Mouse (Mus musculus): ENCODE results near the gene Smim5. TPM values are rescaled to one million over a fixed set of nuclear protein-coding genes. Genes with fewer than 3 reads are reported as not detected.
A peak's percentile ranks its signal among the peaks of the same experiment; 100 is the strongest.

The Smim5 gene
- polyA plus RNA-seq, 1 experiment from 2014 or later, result 20.2 TPM

GRCm38 (mm10) chr11:115945247-115945646 lies 45.5 kb downstream of the Smim5 start:
- ATAC-seq (ENCODE audit: low read depth) (peak; percentile 77), DNase-seq (ENCODE audit: low spot score) (peak; percentile 74)
- 74% methylated on average over 7 of the region's 8 CpGs for WGBS
- Histone ChIP-seq H3K27me3 (replicated peaks; ENCODE audit: control insufficient read depth, insufficient read depth, low read length) (no peaks in the 10 kb centered on the region), H3K4me2 (ENCODE audit: low read depth, low read length) (no peak overlapping the region), H3K4me3 (ENCODE audit: low read depth, low read length) (no peak overlapping the region), H3K4me1 (ENCODE audit: control insufficient read depth, insufficient read depth, low read length) (no peaks in the 10 kb centered on the region), H3K27ac (replicated peaks; ENCODE audit: low read depth, low read length) (peak overlapping the region; percentile 71), H3K36me3 (ENCODE audit: control insufficient read depth, insufficient read depth, low read length) (peaks cover 78% of the 10 kb centered on the region), H3K9me3 (ENCODE audit: control insufficient read depth, low read length) (no peaks in the 10 kb centered on the region), H3K9ac (ENCODE audit: low read depth, low read length) (0 out of 2 replicates have a peak overlapping the region, but pooled peaks have one; percentile 5)

- peak overlapping the region; percentile 65 for H3K27ac ChIP-seq (replicated peaks; ENCODE audit: low read depth, low read length)
- peak; percentile 71 for DNase-seq (ENCODE audit: low spot score)
- 86% methylated on average over 9 of the region's 9 CpGs for WGBS
Measured at GRCm38 (mm10) chr11:115946221-115946828, 46.6 kb downstream of the Smim5 start.

GRCm38 (mm10) chr11:115948316-115948715 lies 48.5 kb downstream of the Smim5 start:
- ATAC-seq (ENCODE audit: low read depth), result no peak
- H3K27ac ChIP-seq (replicated peaks; ENCODE audit: low read depth, low read length), result no peak overlapping the region
- H3K36me3 ChIP-seq (ENCODE audit: control insufficient read depth, insufficient read depth, low read length), result peaks cover 75% of the 10 kb centered on the region
- no peak for DNase-seq (ENCODE audit: low spot score)
- no peak overlapping the region for H3K4me2 ChIP-seq (ENCODE audit: low read depth, low read length)
- WGBS, result 87% methylated on average over 9 of the region's 9 CpGs
- H3K9ac ChIP-seq (ENCODE audit: low read depth, low read length), result no peak overlapping the region
- H3K9me3 ChIP-seq (ENCODE audit: control insufficient read depth, low read length), result no peaks in the 10 kb centered on the region
- no peaks in the 10 kb centered on the region for H3K4me1 ChIP-seq (ENCODE audit: control insufficient read depth, insufficient read depth, low read length)
- H3K4me3 ChIP-seq (ENCODE audit: low read depth, low read length), result no peak overlapping the region
- no peaks in the 10 kb centered on the region for H3K27me3 ChIP-seq (replicated peaks; ENCODE audit: control insufficient read depth, insufficient read depth, low read length)

More at GRCm38 (mm10) chr11:115946221-115946828, 46.6 kb downstream of the Smim5 start:
- no peaks in the 10 kb centered on the region for H3K4me1 ChIP-seq (ENCODE audit: control insufficient read depth, insufficient read depth, low read length)
- 0 out of 2 replicates have a peak, but pooled peaks have one; percentile 9 for ATAC-seq (ENCODE audit: low read depth)
- no peak overlapping the region for H3K4me2 ChIP-seq (ENCODE audit: low read depth, low read length)
- H3K9me3 ChIP-seq (ENCODE audit: control insufficient read depth, low read length), result no peaks in the 10 kb centered on the region
- no peak overlapping the region for H3K9ac ChIP-seq (ENCODE audit: low read depth, low read length)
- H3K4me3 ChIP-seq (ENCODE audit: low read depth, low read length), result no peak overlapping the region
- peaks cover 78% of the 10 kb centered on the region for H3K36me3 ChIP-seq (ENCODE audit: control insufficient read depth, insufficient read depth, low read length)
- no peaks in the 10 kb centered on the region for H3K27me3 ChIP-seq (replicated peaks; ENCODE audit: control insufficient read depth, insufficient read depth, low read length)

GRCm38 (mm10) chr11:115950719-115951118 lies 51.0 kb downstream of the Smim5 start:
- 91% methylated on average over 2 of the region's 2 CpGs for WGBS
- no peaks in the 10 kb centered on the region for H3K27me3 ChIP-seq (replicated peaks; ENCODE audit: control insufficient read depth, insufficient read depth, low read length)
- no peak overlapping the region for H3K9ac ChIP-seq (ENCODE audit: low read depth, low read length)
- H3K4me1 ChIP-seq (ENCODE audit: control insufficient read depth, insufficient read depth, low read length), result no peaks in the 10 kb centered on the region; the same call in 1 of the 2 replicates
- H3K9me3 ChIP-seq (ENCODE audit: control insufficient read depth, low read length), result no peaks in the 10 kb centered on the region
- no peak for ATAC-seq (ENCODE audit: low read depth)
- peaks cover 68% of the 10 kb centered on the region for H3K36me3 ChIP-seq (ENCODE audit: control insufficient read depth, insufficient read depth, low read length)
- no peak overlapping the region for H3K4me3 ChIP-seq (ENCODE audit: low read depth, low read length)
- no peak for DNase-seq (ENCODE audit: low spot score)
- no peak overlapping the region for H3K4me2 ChIP-seq (ENCODE audit: low read depth, low read length)
- no peak overlapping the region; the same call in none of the 2 replicates for H3K27ac ChIP-seq (replicated peaks; ENCODE audit: low read depth, low read length)

- DNase-seq (ENCODE audit: low spot score) (no peak), ATAC-seq (ENCODE audit: low read depth) (no peak)
- Histone ChIP-seq H3K27ac (replicated peaks; ENCODE audit: low read depth, low read length) (peak overlapping the region; percentile 53; the same call in 1 of the 2 replicates), H3K9me3 (ENCODE audit: control insufficient read depth, low read length) (no peaks in the 10 kb centered on the region), H3K27me3 (replicated peaks; ENCODE audit: control insufficient read depth, insufficient read depth, low read length) (no peaks in the 10 kb centered on the region), H3K4me1 (ENCODE audit: control insufficient read depth, insufficient read depth, low read length) (peaks cover 5% of the 10 kb centered on the region; the same call in 1 of the 2 replicates), H3K4me3 (ENCODE audit: low read depth, low read length) (no peak overlapping the region), H3K9ac (ENCODE audit: low read depth, low read length) (no peak overlapping the region), H3K4me2 (ENCODE audit: low read depth, low read length) (no peak overlapping the region), H3K36me3 (ENCODE audit: control insufficient read depth, insufficient read depth, low read length) (peaks cover 60% of the 10 kb centered on the region)
- 83% methylated on average over 5 of the region's 5 CpGs for WGBS
Measured at GRCm38 (mm10) chr11:115954712-115955111, 54.9 kb downstream of the Smim5 start.

GRCm38 (mm10) chr11:115955195-115955858 lies 55.6 kb downstream of the Smim5 start:
- 54% methylated on average over 10 of the region's 10 CpGs for WGBS
- no peak overlapping the region for H3K4me3 ChIP-seq (ENCODE audit: low read depth, low read length)
- DNase-seq (ENCODE audit: low spot score), result peak; percentile 55
- H3K4me1 ChIP-seq (ENCODE audit: control insufficient read depth, insufficient read depth, low read length), result peaks cover 5% of the 10 kb centered on the region; the same call in 1 of the 2 replicates
- peaks cover 66% of the 10 kb centered on the region for H3K36me3 ChIP-seq (ENCODE audit: control insufficient read depth, insufficient read depth, low read length)
- no peak overlapping the region for H3K9ac ChIP-seq (ENCODE audit: low read depth, low read length)
- H3K27ac ChIP-seq (replicated peaks; ENCODE audit: low read depth, low read length), result peak overlapping the region; percentile 2; the same call in 1 of the 2 replicates
- no peaks in the 10 kb centered on the region for H3K27me3 ChIP-seq (replicated peaks; ENCODE audit: control insufficient read depth, insufficient read depth, low read length)
- H3K9me3 ChIP-seq (ENCODE audit: control insufficient read depth, low read length), result no peaks in the 10 kb centered on the region
- H3K4me2 ChIP-seq (ENCODE audit: low read depth, low read length), result no peak overlapping the region
- ATAC-seq (ENCODE audit: low read depth), result 0 out of 2 replicates have a peak, but pooled peaks have one; percentile 39

Other genes with a start within 250 kb of the Smim5 start
- 66.7 TPM in 2 replicates for gene Grb2, start 191.4 kb upstream of the Smim5 start, polyA plus RNA-seq (2014; fragmentation: Nextera tagmentation; extraction: Ambion mirVana)
- gene Tmem94, start 134.5 kb upstream of the Smim5 start, polyA plus RNA-seq (2014; fragmentation: Nextera tagmentation; extraction: Ambion mirVana), result 15.4 and 18.2 TPM in 2 replicates
- 16.2 and 16.8 TPM in 2 replicates for gene Caskin2, start 86.3 kb upstream of the Smim5 start, polyA plus RNA-seq (2014; fragmentation: Nextera tagmentation; extraction: Ambion mirVana)
- 21.2 and 26.8 TPM in 2 replicates for gene Tsen54, start 85.2 kb upstream of the Smim5 start, polyA plus RNA-seq (2014; fragmentation: Nextera tagmentation; extraction: Ambion mirVana)
- 11.9 and 12.1 TPM in 2 replicates for gene Llgl2, start 75.9 kb upstream of the Smim5 start, polyA plus RNA-seq (2014; fragmentation: Nextera tagmentation; extraction: Ambion mirVana)
- gene Myo15b, start 41.6 kb upstream of the Smim5 start, polyA plus RNA-seq (2014; fragmentation: Nextera tagmentation; extraction: Ambion mirVana), result 0.08 and 0.54 TPM in 2 replicates
- 0.71 and 1.4 TPM in 2 replicates for gene Smim6, start 12.1 kb downstream of the Smim5 start, polyA plus RNA-seq (2014; fragmentation: Nextera tagmentation; extraction: Ambion mirVana)
- 30.2 and 36.6 TPM in 2 replicates for gene Sap30bp, start 33.3 kb downstream of the Smim5 start, polyA plus RNA-seq (2014; fragmentation: Nextera tagmentation; extraction: Ambion mirVana)
- gene Recql5, start 33.5 kb downstream of the Smim5 start, polyA plus RNA-seq (2014; fragmentation: Nextera tagmentation; extraction: Ambion mirVana), result 13.3 TPM in 2 replicates
- gene Itgb4, start 74.7 kb downstream of the Smim5 start, polyA plus RNA-seq (2014; fragmentation: Nextera tagmentation; extraction: Ambion mirVana), result 10.7 and 11.0 TPM in 2 replicates
- 140 and 164 TPM in 2 replicates for gene Galk1, start 112.8 kb downstream of the Smim5 start, polyA plus RNA-seq (2014; fragmentation: Nextera tagmentation; extraction: Ambion mirVana)
- 1,358 and 1,723 TPM in 2 replicates for gene H3f3b, start 128.0 kb downstream of the Smim5 start, polyA plus RNA-seq (2014; fragmentation: Nextera tagmentation; extraction: Ambion mirVana)
- gene Unk, start 130.4 kb downstream of the Smim5 start, polyA plus RNA-seq (2014; fragmentation: Nextera tagmentation; extraction: Ambion mirVana), result 25.1 and 30.3 TPM in 2 replicates
- gene Unc13d, start 178.0 kb downstream of the Smim5 start, polyA plus RNA-seq (2014; fragmentation: Nextera tagmentation; extraction: Ambion mirVana), result 2.0 and 2.6 TPM in 2 replicates
- 69.0 and 74.9 TPM in 2 replicates for gene Wbp2, start 187.0 kb downstream of the Smim5 start, polyA plus RNA-seq (2014; fragmentation: Nextera tagmentation; extraction: Ambion mirVana)
- gene Trim47, start 227.2 kb downstream of the Smim5 start, polyA plus RNA-seq (2014; fragmentation: Nextera tagmentation; extraction: Ambion mirVana), result 25.6 and 29.0 TPM in 2 replicates
- 2.9 and 3.2 TPM in 2 replicates for gene Trim65, start 231.2 kb downstream of the Smim5 start, polyA plus RNA-seq (2014; fragmentation: Nextera tagmentation; extraction: Ambion mirVana)
- 76.4 and 81.3 TPM in 2 replicates for gene Mrpl38, start 238.9 kb downstream of the Smim5 start, polyA plus RNA-seq (2014; fragmentation: Nextera tagmentation; extraction: Ambion mirVana)